Mouse (Mus musculus): ENCODE measurements around the gene Lad1.

Gene Lad1

DNA sequence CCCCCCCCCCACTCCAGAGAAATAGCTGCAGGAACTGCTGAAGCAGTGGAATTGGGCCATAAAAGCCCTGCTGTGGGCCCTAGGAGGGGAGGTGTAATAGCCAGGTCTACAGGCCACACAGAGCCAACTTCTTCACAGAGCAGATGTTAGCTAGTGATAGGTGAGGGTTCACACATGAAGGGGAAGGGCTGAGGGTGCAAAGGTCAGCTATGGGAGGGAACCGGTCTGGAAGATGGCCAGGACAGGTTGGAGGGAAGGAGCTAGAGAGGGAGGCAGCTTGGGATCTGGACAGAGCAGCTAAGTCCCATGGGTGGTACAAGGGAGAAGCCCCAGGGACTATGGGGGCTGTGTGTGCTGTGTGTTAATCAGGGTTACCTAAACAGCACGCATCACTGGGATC, 8.2 kb upstream of the Lad1 start:
- no peak for DNase-seq

DNA sequence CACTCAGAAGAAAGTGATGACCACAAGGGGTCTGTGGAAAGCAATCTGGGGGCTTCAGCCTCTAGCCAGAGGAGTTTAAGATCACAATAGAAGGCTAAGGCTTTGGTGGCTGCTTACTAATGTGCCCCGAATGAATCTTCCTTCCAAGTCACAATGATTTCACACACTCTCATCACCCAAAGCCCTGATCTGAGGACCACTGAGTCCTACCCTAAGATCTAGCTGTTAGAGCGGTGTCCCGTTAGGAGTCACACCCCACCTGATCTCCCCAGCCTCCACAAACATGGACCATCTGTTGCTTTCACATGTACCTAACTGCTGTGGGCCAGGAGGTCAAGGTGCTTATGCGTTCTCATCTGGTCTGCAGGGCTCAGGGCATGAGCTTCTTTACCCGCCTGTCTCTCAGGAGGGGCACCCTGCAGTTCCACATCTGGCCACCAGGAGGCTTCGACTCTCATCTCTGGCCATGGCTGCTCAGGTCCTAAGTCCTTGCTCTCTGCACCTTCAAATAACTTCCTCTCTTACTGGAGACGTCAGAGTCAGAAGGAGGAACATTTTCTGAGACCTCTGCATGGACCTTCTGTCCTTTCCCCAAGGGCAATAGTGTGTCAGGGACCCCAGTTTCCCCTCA, 7.3 kb upstream of the Lad1 start:
- DNase-seq: peak; percentile 91

DNA sequence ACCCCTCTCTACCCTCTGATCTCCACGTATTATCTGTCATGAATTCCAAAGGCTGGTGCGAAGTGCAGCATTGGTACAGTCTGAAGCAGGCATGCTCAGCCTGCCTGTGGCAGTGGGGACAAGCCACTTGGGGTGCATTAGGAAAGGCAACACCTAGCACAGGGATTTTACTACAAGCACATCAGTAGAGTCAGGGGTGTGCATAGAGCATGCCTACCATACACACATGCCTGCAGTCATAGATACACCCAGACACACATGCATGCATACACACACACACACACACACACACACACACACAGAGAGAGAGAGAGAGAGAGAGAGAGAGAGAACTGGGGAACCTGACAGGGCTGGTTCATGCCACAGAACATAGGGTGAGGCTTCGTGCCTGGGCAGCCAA, 6.2 kb upstream of the Lad1 start:
- no peak for DNase-seq

DNA sequence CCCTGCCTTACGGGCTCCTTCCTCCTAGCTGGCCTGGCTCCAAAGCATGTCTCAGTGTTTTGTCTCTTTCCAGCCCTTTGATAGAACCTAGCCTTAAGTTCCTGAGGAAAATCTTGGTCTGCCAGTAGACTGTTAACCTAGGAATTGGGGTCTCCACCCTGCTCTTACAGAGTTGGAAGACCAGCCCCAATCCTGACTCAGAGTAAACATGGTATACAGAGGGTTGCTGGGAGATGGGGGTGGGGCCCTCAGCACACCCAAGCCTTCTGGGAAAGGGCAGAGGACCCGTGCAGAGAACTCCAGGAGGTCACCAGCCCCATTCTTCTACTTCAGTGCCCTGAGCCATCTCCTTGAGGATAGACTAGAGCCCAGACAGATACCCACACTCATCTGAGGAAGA, 5.8 kb upstream of the Lad1 start:
- DNase-seq: no peak

DNA sequence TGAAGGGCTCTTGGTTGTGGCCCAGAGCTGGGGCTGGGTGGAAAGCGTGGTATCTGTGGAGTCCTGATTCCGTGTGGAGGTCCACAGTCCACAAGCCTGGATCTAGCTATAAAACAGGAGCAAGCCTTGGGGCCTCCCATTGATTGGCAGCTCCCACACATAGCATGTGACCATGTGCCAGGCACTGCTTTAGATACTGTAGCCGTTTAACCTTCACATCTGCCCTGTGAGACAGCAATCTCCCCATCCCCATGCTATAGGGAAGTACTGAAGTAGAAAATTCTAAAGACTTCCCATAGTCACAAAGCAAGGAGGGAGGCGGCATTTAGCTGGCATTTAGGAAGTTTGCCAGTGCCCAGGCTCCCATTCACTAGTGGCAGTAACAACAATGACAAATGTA, 5.3 kb upstream of the Lad1 start:
- no peak for DNase-seq

DNA sequence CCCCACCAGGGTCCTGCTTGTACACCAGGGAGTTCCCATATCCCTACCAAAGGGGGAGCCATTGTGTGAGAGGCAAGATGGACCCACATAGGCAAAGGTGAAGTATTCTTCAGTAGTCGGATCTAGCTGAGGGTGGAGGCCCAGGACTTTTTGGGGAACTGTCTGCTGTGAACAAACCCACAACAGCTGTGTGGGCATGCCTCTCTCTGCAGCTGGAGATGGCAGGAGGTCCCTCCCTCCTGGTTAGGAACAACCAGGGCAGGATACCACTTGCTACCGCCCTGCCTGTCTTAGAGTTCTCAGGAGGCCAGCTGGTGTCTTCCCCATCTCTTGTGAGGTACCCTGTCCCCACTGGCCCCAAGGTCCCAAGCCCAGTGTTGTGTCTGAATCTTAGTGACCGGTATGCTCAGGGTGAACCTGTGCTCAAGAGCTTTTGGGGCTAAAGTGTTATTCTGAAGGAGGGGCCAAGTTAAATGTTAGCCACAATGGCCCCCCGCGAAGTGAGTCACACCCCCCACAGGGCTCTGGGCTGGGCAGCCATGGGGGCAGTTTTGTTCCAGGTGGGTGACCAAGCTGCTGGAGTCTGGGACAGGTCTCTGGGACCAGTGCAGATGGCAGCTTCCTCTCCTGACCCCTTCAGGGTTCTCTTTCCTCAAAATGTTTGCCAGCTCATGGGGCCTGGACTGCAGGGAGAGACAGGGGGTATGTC, 4.6 kb upstream of the Lad1 start:
- peak; percentile 51 for DNase-seq

DNA sequence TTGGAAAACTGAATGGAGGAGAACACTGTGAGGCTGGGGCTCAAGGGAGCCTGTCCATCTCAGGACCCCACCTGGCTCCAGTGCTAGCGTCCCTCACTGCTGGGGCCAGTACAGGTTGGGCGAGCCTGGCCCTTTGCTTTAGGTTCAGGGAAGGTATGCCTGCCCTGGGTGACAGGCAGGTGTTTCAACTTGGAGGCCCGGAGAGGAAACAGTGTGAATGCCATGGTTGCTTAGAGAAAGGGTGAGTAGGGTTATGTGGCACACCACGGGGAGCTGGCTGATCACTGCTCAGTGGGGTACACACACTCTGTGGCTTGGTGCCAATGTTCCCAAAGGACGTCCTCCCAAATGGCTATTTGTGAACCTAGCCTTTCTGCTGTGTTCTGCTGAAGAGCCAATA, 3.9 kb upstream of the Lad1 start:
- DNase-seq: peak; percentile 22

DNA sequence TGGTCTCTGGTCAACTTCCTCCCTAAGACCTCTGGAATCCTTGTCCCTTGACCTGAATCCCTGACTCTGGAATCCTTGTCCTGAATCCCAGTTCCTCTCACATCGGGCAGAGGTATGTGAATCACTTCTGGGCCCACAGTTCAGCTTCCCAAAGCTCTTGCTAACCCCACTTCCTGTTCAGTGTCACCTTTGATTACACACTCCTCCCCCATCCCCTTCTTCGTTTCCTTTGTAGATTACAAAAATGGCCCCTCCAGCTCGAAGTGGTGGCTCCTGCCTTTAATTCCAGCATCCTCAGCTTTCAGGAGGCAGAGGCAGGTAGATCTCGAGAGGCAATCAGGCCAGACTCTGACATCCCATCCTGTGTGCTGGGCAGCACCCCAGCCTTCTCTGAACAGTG, 803 bp upstream of the Lad1 start:
- DNase-seq: peak; percentile 21

DNA sequence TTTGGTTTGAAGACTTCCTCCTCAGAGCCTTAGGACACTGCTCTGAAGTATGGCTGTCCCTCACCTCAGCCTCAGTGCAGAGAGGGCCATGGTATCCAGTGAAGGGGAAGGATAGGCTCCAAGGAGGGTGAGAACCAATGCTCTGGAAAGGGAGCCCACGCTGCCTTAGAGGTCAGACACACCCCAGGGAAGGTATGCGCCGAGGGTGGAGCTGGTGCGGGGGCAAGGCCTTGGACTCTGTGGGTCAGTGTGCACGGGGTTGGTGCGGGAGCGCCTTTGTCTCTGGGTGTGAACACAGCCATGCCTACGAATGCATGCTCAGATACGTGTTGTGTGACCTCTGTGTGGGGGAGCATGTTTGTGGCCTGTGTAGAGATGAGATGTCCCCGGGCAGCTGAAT, 1.7 kb downstream of the Lad1 start:
- DNase-seq: no peak

DNA sequence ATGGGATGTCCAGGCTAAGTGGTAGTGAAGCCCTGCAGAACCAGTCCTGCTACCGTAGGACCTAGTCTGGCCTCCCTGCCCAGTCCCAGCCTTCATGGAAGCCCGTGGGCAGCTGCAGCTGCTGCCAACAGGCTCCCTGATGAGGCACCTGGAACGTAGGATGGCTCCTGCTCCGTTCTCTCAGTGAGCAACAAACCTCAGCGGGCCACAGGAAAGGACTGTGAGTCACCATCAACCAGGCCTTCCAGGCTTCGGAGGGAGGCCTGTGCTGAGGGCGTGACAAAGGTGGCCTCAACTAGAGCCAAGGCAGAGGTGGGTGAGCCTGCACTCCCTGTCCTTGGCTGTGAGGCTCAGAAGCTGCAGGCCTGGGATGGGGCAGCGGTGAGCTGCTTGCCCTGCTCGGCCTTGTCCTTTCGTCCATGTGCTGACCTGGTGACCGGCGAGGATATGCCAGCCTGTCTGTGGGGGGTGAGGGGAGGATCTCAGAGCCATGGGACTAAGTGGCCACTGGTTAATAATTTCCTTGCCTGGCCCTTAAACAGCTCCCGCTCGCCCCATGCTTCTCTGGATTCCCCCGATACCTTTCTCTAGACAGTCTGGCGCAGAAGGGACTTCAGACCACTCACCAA, 2.5 kb downstream of the Lad1 start:
- DNase-seq: no peak

DNA sequence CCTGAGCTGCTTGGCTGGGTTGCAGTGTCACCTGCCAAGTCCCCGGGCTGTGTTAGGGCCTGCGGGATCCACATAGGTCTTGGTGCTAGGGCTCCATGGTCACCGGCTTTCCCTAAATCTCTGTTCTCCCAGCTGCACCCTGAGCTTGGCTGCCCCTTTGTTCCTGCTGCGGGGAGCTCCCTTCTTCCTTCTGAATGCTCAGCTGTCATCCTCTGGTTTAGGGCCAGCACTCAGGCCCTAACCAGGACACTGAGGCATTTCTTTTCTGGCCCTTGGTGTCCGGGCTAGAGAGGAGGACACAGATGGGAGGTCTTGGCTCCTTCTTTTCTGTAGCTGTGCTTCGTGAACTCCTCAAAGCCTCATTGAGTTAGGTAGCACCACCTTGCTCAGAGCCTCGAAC, 3.4 kb downstream of the Lad1 start:
- DNase-seq: no peak

DNA sequence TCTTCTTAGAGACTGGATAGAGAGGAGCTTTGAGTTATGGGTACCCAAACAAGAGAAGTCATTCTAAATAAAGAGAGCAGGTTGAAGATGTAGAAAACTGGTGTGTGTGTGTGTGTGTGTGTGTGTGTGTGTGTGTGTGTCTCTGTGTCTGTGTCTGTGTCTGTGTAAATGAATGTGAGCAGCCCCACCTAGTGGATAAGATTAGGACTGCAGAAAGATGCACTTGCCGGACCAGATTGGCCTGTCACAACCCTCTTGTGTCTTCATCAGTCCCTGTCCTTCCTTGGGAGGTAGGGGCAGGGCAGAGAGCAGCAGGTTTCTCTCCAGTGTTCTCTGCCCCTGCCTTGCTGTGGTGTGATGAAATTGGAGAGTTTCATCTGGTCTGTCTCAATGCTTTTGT, 10.5 kb downstream of the Lad1 start:
- DNase-seq: peak; percentile 58

DNA sequence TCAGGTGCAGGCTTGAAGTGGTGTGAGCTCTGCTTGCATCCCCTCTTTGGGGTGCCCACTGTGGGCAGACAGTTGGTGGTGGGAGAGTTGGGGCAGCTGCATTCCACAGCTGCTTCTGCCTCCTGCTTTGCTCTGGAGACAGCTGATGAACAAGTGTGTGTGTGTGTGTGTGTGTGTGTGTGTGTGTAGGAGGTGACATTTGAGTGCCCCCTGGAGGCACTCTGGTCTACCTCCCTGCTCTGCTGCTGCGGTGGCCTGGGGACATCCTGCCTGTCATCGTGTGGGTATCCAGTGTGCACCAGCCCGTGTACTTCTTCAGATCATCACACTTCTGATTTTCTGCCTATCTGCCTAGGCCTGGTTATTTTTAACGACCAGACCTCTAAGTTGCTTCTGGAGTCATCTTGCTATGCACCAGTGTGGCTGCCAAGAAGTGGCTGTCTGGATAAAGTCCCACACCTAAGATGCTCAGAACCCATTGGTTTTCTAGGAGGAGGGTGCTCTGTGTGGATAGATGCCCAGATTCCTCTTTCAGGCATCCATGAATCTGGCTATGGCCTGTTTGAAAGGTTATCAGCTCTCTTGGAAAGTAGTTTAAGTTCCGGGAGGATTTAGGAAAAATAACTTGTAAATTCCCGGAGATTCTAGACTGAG, 15.9 kb downstream of the Lad1 start:
- DNase-seq: peak; percentile 27

DNA sequence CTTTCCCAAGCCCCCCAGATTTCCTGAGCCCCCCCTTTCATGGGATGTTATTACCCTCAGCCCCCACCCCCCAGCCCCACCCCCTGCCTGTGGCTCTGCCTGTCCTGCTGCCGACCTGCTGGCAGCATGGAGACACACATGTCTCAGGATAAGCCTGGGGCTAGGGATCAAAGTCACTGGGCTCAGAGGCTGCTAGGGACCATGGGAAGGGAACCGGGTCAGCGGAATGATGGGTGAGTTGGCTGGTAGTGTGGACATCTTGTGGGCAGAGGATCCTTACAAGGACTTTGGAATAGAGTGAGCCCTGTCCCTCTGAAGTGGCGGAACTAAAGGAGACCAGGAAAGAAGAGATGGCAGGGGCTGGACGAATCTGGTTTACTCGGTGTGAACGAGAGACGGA, 16.6 kb downstream of the Lad1 start:
- no peak for DNase-seq

DNA sequence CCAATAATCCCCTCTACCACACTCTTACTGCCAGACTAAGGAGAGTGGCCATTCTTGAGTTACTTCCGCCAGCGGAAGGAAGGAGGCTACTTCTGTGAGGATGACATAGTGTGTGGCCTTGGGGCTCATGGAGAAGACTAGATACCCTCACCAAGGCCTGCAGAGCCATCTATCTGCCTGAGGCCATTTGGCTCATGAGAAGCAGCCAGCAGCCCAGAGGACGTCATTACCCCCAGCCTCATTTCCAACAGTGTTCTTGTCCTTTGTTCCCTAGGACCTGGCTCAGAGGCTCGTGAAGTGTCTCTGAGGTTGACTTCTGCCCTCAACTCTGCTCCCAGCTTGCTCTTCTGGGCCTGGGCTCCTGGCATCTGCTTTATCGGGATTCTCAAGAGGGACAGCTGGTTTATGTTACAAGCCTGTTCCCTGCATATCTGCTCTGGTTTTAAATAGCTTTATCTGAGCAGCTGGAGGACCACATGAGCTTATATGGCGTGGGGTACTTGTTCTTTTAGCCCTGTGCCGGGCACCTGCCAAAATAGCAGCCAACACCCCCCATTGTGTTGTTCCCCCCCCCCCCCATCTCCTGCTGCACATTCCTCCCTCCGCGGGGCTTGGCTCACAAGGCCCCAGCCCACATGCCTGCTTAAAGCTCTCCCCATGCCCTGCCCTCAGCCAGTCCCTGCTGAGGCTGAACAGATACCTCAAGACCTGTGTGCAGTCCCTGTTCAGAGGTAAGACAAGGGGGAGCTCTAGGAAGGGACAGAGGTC, 17.5 kb downstream of the Lad1 start, which contains the start of gene Tnnt2:
Tnnt2 (plus strand) TSS at position 639 of the 768 bp plus-strand sequence.
- DNase-seq: no peak

DNA sequence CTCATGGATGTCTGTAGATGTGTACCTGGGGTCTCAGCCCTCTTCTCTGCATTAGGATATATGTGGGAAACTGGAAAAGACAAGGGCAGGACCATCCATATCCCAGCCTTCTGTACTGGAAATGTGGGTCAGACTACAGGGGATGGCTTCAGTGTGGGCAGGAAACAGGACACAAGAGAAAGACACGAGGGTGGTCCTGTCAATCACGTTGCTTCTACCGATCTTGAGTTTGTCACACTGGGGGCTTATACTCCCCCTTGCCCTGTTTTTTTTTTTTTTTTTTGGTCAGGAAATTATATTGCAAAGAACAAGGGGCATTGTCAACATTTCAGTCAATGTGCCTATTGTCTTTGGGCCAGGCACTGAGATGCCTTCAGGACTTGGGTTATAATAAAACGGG, 20.2 kb downstream of the Lad1 start:
- DNase-seq: no peak

DNA sequence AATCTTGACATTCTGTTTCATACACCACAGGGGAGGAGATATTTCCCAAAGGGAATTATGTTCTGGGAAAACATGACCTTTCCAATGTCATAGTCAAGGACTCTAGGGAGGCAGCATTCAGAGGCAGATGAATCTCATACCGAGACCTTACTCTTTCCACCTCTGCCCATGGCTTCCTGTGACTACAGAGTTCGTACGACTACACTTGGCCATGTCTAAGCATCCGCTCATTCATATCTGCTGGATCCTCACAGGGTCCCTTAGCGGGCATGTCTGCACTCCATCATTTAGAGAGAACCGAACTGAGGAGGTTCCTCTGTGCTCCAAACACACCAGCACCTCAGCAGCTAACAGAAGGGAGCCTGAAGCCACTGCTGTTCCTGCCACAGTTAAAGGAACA, 20.7 kb downstream of the Lad1 start:
- no peak for DNase-seq

DNA sequence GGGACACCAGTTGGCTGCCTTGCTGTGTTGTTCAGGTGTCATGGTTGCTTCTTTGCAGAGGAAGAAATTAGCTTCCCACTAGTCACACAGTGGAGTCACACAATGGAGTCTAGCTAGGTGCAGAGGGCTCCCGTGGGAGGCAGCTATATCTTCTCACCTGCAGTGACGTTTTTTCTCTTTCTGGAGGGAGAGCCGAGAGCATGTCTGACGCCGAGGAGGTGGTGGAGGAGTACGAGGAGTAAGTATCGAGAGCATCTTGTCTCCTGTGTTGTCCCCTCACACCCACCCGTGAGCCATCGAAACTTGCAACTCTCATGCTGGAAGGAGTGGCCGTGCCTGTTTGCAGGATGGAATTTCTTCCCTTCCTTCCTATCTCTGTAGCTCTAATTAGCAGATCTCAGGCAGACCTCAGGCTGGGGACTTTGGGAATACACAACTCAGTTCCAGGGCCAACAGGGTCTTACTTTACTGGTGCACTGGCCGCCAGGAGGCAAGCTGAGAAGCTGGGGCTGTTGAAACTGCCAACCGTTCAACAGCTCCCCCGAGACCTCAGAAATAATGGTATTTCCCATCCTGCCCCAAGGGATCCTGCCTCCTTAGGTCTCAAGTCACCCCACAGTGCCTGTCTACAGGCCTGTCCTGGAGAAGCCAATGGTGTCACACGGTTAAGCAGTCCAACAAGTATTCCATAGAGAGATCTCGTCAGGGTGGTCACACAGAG, 22.4 kb downstream of the Lad1 start:
- no peak for DNase-seq

DNA sequence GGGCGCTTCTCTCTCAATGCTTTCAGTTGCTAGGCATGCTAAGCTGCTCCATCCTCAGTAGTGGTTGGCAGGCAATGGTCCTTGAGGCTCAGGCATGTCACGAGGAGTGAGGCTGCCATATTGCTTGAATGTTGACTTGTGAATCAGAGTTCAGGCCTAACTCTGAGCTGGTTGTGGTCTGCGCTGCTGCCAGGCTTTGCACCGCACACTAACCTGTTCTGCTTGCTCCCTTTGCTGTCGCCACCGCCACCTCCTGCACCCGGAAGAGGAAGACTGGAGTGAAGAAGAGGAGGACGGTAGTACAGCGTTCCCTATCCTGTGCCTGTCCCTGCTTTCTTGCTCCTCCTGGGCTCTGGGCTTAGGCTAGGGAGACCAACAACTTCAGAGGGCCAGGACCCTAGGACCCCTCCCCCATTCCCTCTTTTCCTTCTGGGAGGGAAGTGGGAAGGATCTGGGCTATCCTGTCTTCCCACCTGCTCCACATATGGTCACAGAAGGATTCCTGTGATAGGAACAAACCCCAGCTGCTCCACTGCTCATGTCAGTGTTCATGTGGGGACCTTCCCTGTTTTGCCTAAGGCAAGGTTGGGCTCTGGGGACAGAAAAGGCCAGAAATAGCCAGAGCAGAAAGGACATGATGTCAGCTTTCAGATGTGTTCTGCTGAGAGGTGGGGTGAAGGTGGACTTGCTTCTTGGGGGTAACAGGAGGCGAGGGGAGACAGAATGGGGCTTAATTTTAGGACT, 25.3 kb downstream of the Lad1 start:
- DNase-seq: no peak

DNA sequence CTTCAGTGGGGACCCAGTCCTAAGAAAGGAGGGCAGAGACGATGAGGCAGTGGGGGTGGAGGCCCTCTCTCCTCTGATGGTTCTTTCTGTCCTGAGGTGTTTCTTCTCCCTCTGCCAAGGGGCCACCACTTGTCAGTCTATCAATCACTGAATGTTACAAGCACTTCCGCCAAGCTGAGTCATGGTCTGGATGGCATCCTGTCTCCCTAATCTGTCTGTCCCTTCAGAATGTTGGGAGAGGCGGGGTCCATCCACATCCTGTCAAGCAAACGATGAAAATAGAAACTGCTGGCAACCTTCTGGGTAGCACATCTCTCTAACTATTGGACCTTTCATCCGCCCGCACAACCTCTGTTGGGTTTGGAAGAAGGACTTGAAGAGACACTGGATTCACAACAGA, 26.1 kb downstream of the Lad1 start:
- no peak for DNase-seq

DNA sequence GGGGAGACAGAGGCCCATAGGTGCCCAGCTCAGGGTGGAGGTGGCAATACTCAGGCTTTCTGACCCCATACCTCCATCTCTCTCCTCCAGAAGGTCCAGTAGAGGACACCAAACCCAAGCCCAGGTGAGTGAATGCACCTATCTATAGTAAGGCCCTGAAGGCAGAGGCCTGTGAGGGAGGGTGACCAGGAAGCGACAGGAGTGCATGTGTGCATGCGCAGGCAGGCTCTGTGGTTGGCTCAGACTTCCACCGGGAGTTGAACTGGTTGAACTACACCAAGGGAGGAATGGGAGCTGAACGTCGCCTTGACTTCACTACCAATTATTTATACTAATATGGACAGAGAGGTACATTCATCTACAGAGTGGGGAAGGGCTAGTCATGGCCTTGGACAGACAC, 28.2 kb downstream of the Lad1 start:
- no peak for DNase-seq

DNA sequence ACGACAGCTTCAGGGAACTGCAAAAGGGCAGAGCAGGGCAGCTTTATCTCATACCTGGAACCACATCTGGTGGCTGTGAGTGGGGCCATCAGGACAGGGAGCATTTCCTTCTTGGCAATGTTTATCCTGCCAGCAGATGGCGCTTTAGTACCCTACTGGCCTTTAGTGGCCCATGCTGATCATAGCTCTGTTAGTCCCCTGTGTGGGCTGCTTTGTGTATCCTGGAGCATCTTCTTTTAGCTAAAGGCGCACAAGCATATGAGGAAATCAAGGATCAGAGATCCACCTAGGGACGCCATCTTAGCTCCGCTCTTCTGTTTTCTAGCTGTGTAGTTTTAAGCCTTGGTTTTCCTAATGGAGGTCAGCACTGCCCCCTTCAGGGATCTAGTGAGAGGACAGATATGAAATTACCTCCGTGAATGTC, 28.8 kb downstream of the Lad1 start:
- DNase-seq: peak; percentile 38

Data from thymus, postnatal 25 days (tissue).